Mouse (Mus musculus) G1E-ER4 (cell line): ENCODE results near the gene Olfr1034. TPM values are rescaled to one million over a fixed set of nuclear protein-coding genes. Genes with fewer than 3 reads are reported as not detected.
"Not testable (repeated sequence)": the region's sequence is repeated elsewhere in the genome, so short reads cannot be mapped to it uniquely, and the experiment has no call there.

Experiments
- GATA1 ChIP-seq: IDR thresholded peaks from one replicate; pipeline ENCODE4 v1.8.0; 2012; ENCODE audit warnings: low read length, inconsistent platforms
- polyA plus RNA-seq: library from polyadenylated mRNA; stranded (reverse); fragments of >175 nt; gene quantifications from 2 replicates; pipeline ENCODE4 v1.2.3, GENCODE M21; 2012

Olfr1034 gene
- polyA plus RNA-seq = not detected in 2 replicates

DNA sequence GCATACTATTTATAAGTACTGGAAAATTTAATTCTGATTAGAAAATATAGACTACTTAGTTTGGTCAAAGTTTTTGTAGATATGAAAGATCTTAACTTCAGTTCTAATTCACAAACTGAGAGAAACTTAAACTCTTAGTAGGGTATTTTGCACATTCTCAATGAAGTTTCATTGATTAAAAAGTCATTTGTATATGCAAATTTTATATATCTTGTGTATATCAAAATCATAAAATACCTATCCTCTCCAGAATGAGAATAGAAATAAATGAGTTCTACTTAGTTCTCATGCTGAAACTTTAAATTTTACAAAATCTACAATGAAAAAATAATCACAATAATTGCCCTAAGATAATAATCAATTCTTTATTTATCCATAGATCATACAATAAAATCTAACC, at the start of gene Olfr1034:
Olfr1034 (plus strand) TSS at position 301 of the 400 bp plus-strand sequence.
- TF ChIP-seq GATA1 = no peak

DNA sequence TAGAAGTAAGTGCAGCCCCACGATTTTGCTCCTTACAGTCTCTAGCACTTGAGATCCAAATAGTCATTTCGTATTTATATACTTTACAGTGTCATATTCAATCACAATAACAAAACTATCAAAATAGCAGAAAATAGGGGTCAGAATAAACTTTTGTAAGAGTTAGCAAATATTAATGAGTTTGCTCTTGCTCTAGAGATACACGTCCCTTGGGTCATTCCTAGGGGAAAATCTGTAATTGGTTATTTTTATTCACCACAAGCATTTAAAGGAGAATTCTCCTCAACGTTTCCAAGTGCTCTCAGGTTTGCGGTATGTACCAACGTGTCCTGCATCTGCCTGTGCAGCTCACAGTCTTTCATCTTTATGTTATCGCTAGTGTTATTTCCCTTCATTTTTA, 40.4 kb upstream of the Olfr1034 start, which contains the start of gene Olfr1032:
Olfr1032 (plus strand) TSS at position 301 of the 400 bp plus-strand sequence.
- TF ChIP-seq GATA1 = no peak

DNA sequence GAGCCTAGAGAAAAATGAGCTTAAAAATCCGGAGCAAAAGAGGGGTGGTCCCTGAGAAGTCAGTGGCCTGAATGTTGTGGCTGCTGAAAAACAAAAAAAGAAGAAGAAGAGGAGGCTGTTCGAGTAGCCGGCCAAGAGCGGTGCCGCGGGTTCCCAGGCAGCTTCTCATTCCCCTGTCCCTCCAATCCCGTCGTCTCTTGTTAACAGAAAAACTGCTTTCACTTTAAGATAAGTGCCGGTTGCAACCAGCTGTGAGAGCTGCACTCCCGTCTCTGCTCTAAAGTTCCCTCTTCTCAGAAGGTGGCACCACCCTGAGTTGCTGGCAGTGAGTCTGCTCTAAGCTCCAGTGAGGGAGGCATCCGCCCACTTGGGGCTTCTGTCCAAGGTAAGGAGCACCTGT, 25.3 kb upstream of the Olfr1034 start, which contains the start of gene Olfr1033:
Olfr1033 (plus strand) TSS at position 228 of the 400 bp plus-strand sequence.
- TF ChIP-seq GATA1 = not testable (repeated sequence)

DNA sequence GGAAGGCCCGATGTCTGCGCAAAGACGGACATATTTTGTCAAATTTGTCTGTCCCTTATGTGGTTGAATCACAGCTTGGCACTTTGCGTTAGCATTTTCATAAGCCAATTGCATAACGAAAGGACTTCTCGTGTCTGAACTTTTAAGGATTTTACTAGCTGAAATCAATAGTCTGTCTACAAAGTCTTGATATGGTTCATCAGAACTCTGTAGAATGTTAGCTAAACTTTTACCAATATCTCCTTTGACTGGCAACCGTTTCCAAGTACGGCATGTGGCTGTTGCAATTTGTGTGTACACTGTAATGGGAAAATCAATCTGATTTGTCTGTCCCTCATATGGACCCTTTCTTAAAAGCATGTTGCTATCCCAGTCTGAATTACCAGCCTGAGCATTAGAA, 24.5 kb downstream of the Olfr1034 start:
- TF ChIP-seq GATA1 = no peak

DNA sequence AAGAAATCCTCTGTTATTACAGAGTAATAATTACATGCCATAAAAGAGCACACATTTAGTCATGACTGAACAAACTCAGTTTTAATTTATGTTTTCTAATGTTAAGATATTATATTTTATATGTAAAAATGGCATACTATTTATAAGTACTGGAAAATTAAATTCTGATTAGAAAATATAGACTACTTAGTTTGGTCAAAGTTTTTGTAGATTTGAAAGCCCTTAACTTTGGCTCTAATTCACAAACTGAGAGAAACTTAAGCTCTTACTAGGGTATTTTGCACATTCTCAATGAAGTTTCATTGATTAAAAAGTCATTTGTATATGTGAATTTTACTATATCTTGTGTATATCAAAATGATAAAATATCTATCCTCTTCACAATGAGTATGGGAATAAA, 28.0 kb downstream of the Olfr1034 start, which contains the start of gene Olfr1036:
Olfr1036 (plus strand) TSS at position 301 of the 400 bp plus-strand sequence.
- not testable (repeated sequence) for TF ChIP-seq GATA1

DNA sequence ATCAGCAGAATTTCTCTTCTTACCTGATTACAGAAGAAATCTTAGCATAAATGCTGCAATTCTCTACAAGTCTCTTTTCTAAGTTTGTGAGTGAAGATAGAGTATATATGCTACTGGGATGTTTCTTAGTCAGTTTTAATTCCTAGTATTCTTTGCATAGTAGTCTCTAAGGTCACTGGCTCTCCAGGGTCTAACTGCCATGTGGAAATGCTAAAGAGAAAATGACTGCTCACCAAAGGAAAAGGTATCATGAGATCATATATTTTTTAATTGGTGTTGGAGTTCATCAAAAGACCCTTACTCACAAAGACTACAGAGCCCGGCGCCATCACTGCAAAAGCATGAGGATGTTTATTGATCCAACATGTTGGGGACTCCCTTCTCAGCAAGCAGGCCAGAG, 41.6 kb downstream of the Olfr1034 start, which contains the start of gene Olfr1037:
Olfr1037 (minus strand) TSS at position 101 of the 400 bp plus-strand sequence.
- no peak for TF ChIP-seq GATA1

Other genes starting within 250 kb of the Olfr1034 start
- gene Olfr1016, start 243.3 kb upstream of the Olfr1034 start, polyA plus RNA-seq = not detected in 2 replicates
- gene Olfr1018, start 227.4 kb upstream of the Olfr1034 start, polyA plus RNA-seq = not detected in 2 replicates
- not detected in 2 replicates for gene Olfr1019, start 200.4 kb upstream of the Olfr1034 start, polyA plus RNA-seq
- not detected in 2 replicates for gene Olfr1020, start 198.8 kb upstream of the Olfr1034 start, polyA plus RNA-seq
- gene Olfr1022, start 177.3 kb upstream of the Olfr1034 start, polyA plus RNA-seq = not detected in 2 replicates
- gene Olfr1023, start 160.2 kb upstream of the Olfr1034 start, polyA plus RNA-seq = not detected in 2 replicates
- not detected in 2 replicates for gene Olfr1024, start 140.8 kb upstream of the Olfr1034 start, polyA plus RNA-seq
- gene Olfr1025-ps1, start 130.7 kb upstream of the Olfr1034 start, polyA plus RNA-seq = not detected in 2 replicates
- gene Olfr1026, start 124.3 kb upstream of the Olfr1034 start, polyA plus RNA-seq = not detected in 2 replicates
- gene Olfr1028, start 95.4 kb upstream of the Olfr1034 start, polyA plus RNA-seq = not detected in 2 replicates
- not detected in 2 replicates for gene Olfr1029, start 72.0 kb upstream of the Olfr1034 start, polyA plus RNA-seq
- not detected in 2 replicates for gene Olfr1030, start 66.6 kb upstream of the Olfr1034 start, polyA plus RNA-seq
- not detected in 2 replicates for gene Olfr1031, start 55.6 kb upstream of the Olfr1034 start, polyA plus RNA-seq
- gene Olfr1032, start 40.3 kb upstream of the Olfr1034 start, polyA plus RNA-seq = not detected in 2 replicates
- not detected in 2 replicates for gene Olfr1033, start 25.2 kb upstream of the Olfr1034 start, polyA plus RNA-seq
- gene Olfr1036, start 28.1 kb downstream of the Olfr1034 start, polyA plus RNA-seq = not detected in 2 replicates
- not detected in 2 replicates for gene Olfr1037, start 41.5 kb downstream of the Olfr1034 start, polyA plus RNA-seq
- gene Olfr1039, start 90.1 kb downstream of the Olfr1034 start, polyA plus RNA-seq = not detected in 2 replicates
- gene Olfr1040, start 100.9 kb downstream of the Olfr1034 start, polyA plus RNA-seq = not detected in 2 replicates
- not detected in 2 replicates for gene Olfr1042, start 116.0 kb downstream of the Olfr1034 start, polyA plus RNA-seq
- not detected in 2 replicates for gene Olfr1043, start 121.7 kb downstream of the Olfr1034 start, polyA plus RNA-seq
- not detected in 2 replicates for gene Olfr1044, start 132.0 kb downstream of the Olfr1034 start, polyA plus RNA-seq
- not detected in 2 replicates for gene Olfr52, start 139.8 kb downstream of the Olfr1034 start, polyA plus RNA-seq
- gene Olfr1045, start 157.1 kb downstream of the Olfr1034 start, polyA plus RNA-seq = not detected in 2 replicates
- gene Olfr1046, start 173.5 kb downstream of the Olfr1034 start, polyA plus RNA-seq = not detected in 2 replicates
- not detected in 2 replicates for gene Olfr1047, start 185.5 kb downstream of the Olfr1034 start, polyA plus RNA-seq
- not detected in 2 replicates for gene Olfr1048, start 194.4 kb downstream of the Olfr1034 start, polyA plus RNA-seq
- not detected in 2 replicates for gene Olfr1049, start 212.5 kb downstream of the Olfr1034 start, polyA plus RNA-seq
- not detected in 2 replicates for gene Olfr1051, start 233.2 kb downstream of the Olfr1034 start, polyA plus RNA-seq
- not detected in 2 replicates for gene Olfr1052, start 246.6 kb downstream of the Olfr1034 start, polyA plus RNA-seq